Mouse (Mus musculus): ENCODE measurements around the gene Nxph3. TPM values are rescaled to one million over a fixed set of nuclear protein-coding genes. Genes with fewer than 3 reads are reported as not detected.

Nxph3 gene
- total RNA-seq, 1 experiment from 2014 or later, result not detected

- ATAC-seq (replicated peaks in 1 of 2; ENCODE audit: insufficient read depth in 1 of 2, low FRiP score in 2 of 2, low TSS enrichment in 1 of 2, low read depth in 1 of 2, poor library complexity in 2 of 2, severe bottlenecking in 2 of 2), result no peak
Measured at GRCm38 (mm10) chr11:95460872-95461271, 53.5 kb downstream of the Nxph3 start.

Other genes with a start within 250 kb of the Nxph3 start
- gene Kat7, start 204.3 kb downstream of the Nxph3 start, total RNA-seq (2017), result 81.0 and 90.4 TPM in 2 replicates
- 84.4 and 149 TPM in 2 replicates for gene Fam117a, start 177.6 kb downstream of the Nxph3 start, total RNA-seq (2017)
- 35.8 and 44.6 TPM in 2 replicates for gene Slc35b1, start 129.9 kb downstream of the Nxph3 start, total RNA-seq (2017)
- 60.5 and 62.5 TPM in 2 replicates for gene Spop, start 100.5 kb downstream of the Nxph3 start, total RNA-seq (2017)
- not detected in 2 replicates for gene Ngfr, start 73.2 kb upstream of the Nxph3 start, total RNA-seq (2017)
- 76.0 and 90.7 TPM in 2 replicates for gene Phb, start 152.4 kb upstream of the Nxph3 start, total RNA-seq (2017)
- gene Zfp652, start 198.1 kb upstream of the Nxph3 start, total RNA-seq (2017), result 21.9 and 26.4 TPM in 2 replicates
- gene B130006D01Rik, start 209.0 kb upstream of the Nxph3 start, total RNA-seq (2017), result 1.6 and 1.7 TPM in 2 replicates